Mouse (Mus musculus) cerebellum, adult 9-10 months (tissue): ENCODE measurements around the gene Nfat5.

Experiments
- DNase-seq: peaks from one replicate; pipeline ENCODE4 v3.0.0; 2022

Nfat5 gene

GRCm38 (mm10) chr8:107292928-107293601 lies at the start of gene Nfat5:
Gene Nfat5 (plus strand): TSS chr8:107293470.
- DNase-seq, result peak; percentile 98

DNA sequence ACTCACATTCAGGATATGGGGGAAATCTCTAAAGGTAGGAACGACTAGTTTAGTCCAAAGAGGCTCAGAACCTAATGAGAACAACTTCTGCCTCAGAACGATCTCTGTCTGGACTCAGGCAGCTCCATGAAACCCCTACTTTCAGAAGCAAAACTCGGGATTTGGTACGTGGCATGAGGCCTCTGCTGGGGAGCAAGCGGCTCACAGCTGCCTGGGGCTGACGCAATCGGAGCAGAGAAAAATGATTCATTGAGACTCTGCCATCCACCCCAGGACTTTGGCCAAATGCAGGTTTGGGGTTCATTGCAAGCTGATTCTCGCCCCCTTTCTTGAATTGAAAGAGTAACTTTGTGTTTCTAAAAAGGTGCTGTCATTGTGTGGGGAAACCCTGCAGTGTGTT lies 49.1 kb upstream of the Nfat5 start:
- no peak for DNase-seq

DNA sequence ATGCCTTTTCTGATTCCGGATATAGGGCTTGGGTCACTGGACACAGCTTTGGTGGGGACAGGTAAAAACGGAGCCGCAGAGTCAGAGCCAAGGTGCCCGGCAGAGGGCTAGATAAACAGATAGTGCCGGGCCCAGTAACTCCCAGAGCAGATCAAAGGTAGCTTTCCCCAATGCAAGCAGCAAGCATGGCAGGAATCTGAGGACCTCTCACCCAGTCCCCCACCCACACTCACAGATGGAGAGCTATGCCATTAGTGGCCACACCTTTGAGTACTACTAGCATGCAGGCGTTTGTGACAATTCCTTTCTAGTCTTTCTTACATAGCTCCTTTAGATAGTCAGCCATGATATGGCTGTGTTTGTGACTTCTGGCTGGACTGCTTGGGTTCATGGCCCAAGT lies 44.8 kb upstream of the Nfat5 start:
- no peak for DNase-seq

GRCm38 (mm10) chr8:107251481-107252104 lies 41.7 kb upstream of the Nfat5 start:
- no peak for DNase-seq

DNA sequence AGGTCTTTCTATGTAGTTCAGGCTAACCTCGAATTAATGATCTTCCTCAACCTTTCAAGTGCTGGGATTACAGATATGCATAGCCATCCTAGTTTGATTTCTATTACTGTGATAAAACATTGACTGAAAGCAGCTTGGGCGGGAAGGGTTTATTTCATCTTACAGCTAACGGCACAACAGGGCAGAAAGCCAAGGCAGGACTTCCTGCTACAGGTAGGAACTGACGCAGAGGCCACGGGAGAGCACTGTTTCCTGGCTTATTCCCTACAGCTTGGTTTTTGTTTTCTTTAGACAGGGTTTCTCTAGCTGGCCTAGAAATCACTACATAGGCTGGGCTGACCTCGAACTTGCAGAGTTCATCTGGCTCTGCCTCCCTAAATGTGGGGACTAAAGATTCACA lies 40.1 kb upstream of the Nfat5 start:
- no peak for DNase-seq

- no peak for DNase-seq
These were observed 38.9 kb upstream of the Nfat5 start for GRCm38 (mm10) chr8:107254403-107254802.

- no peak for DNase-seq
These were observed 38.3 kb upstream of the Nfat5 start for GRCm38 (mm10) chr8:107254951-107255457.

- DNase-seq, result no peak
These were observed 36.0 kb upstream of the Nfat5 start for GRCm38 (mm10) chr8:107257223-107257622.

DNA sequence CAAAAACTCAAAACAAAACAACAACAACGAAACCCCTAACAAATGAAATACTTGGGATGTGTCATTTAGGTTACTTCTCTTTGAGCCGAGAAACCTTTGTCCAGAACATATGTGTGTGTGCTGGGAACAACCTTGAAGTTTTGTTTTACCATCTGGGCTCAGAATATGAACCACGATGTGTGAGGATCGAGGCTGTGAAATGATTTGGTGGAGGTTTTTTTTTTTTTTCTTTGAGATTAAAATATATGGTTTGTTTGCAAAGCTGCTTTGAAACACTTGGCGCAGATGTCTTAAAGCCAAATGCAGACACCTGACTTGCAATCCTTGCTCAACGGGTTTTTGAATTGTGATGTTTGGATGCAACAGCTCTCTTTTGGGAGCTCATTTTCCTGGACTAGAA lies 33.1 kb upstream of the Nfat5 start:
- DNase-seq, result no peak

- no peak for DNase-seq
These were observed 32.1 kb upstream of the Nfat5 start for GRCm38 (mm10) chr8:107261172-107261571.

GRCm38 (mm10) chr8:107262046-107262705 lies 31.1 kb upstream of the Nfat5 start:
- DNase-seq, result no peak

- no peak for DNase-seq
These were observed 27.5 kb upstream of the Nfat5 start for GRCm38 (mm10) chr8:107265811-107266210.

DNA sequence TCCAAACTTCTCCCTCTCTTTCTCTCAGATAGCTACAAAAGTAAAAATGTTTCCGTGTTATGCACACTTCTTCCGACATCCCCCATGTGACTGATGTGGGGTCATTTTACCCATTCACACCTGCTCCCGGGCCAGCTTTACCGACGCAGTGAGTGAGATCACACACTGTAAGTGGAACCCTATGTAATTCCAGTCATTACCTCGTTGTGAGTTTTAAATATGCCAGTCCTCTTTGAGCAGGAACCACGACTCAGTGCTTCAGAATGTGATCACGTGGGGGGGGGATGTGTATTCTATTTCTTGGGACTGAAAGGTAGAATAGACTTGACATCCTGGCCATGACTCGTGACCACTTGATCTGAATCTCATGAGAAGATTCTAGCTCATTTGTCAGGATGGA lies 24.8 kb upstream of the Nfat5 start:
- DNase-seq, result no peak

GRCm38 (mm10) chr8:107269191-107269590 lies 24.1 kb upstream of the Nfat5 start:
- no peak for DNase-seq

DNA sequence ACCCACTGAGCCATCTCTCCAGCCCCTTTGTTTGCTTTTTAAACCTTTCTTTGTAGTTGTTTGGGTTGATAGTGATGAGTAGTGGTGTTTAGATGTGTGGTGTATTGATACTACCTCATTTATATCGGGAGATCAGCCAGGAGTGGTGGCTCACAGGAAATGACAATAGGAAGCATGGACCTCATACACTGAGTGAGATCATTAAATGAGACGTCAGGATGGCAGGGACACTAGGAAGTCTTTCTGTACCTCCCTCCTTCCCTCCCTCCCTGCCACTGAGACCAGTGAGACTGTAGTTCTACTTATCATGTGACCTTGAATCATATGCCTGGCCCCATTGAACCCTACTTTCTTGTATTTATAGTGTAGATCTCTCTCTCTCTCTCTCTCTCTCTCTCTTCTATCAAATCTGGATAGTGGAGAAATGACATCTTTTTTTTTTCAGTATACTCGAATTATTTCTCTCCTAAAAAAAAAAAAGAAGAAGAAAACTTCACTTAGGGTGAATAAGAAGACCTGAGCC lies 23.6 kb upstream of the Nfat5 start:
- DNase-seq, result no peak

GRCm38 (mm10) chr8:107270287-107270686 lies 23.0 kb upstream of the Nfat5 start:
- no peak for DNase-seq

DNA sequence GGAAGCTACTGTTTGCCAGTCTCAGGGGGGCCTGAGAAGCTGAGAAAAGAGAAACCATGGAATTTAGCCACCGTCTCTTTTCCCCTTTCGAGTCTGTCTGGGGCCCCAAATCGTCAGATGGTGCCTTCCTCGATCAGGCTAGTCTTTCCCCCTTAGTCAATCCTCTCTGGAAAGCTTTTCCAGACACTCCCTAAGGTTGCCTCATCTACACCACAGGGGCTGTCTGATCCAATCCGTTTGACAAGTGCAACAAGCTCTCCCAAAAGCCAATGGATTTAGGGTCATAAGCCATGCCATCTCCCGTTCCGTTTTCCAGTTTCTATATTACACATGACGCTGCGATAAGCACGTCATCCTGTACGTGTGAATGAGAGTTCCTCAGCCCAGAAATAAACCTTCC lies 22.5 kb upstream of the Nfat5 start:
- DNase-seq, result no peak

DNA sequence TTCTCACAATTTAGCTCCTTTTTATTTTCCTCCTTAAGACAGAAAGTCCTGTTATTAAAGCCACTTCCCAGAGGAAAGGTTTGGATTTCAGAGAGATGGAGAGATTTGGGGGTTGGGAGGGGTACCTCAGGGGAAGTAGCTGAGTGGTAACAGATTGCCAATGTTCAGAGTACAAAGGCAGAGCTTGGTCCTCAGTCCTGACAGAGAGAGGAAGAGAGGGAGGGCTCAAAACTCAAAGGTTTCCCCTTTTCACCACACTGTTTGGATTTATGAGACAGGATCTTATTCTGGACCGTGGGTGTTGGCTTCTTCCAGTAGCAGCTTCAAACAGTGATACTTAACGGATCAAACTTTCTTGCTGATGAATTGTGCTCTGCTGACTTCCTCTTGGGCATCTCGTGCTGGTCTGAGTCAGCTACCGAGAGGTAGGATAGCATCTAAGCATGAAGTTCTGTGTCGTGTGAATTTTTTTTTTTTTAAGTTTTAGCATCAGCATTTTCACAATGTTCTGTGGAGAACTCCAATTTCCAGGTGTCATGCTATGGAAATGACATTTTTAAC lies 15.9 kb upstream of the Nfat5 start:
- DNase-seq, result no peak

GRCm38 (mm10) chr8:107278571-107278970 lies 14.7 kb upstream of the Nfat5 start:
- DNase-seq, result no peak

- no peak for DNase-seq
These were observed 6.6 kb upstream of the Nfat5 start for GRCm38 (mm10) chr8:107286686-107287085.

DNA sequence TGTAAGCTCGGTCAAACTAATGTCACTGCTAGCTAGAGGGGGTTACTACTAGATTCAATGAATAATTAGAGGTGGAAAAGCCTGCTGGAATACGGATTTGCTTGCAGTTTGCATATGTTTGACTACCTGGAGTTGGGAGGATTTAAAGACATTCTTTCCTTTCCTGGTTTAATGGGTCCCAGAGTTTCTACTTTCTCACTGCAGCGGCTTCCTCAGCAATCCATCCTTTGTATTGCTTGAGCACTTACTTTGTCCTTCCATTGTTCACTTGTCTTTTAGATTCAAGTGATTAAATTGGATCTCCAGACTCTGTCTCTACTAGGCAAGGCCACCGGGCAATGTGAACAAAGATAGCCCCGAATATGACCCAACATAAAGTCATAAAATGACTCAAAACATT lies 5.7 kb upstream of the Nfat5 start:
- no peak for DNase-seq

DNA sequence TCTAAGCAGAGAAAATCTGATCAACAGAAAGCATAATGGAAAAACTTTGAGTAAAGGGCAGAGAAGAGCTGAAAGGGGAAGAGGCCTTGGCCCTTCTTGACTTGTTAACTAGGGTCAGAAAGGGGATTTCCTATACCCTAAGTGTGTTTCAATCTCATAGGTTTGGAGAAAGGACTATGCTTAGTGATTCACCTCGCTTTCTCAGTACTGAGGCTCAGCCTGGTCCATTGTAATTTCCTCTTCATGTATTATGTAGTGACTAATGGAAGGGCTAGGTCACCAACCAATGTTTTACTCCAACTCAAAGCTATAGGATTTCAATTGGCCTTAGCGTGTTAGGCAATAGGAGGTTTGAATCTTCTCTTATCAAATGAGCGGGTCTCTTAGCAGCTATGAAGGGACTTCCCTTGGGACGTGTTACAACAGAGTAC lies 2.1 kb upstream of the Nfat5 start:
- DNase-seq, result no peak

GRCm38 (mm10) chr8:107292119-107292927 lies 947 bp upstream of the Nfat5 start:
- no peak for DNase-seq
